Mouse (Mus musculus) embryonic facial prominence, embryonic 11.5 days (tissue): ENCODE results near the gene Mthfd2l. TPM values are rescaled to one million over a fixed set of nuclear protein-coding genes. Genes with fewer than 3 reads are reported as not detected.

Experiments
- ATAC-seq: fragments of 200-750 bp; cut with Nextera tagmentation; replicated peaks from 2 replicates; pipeline ENCODE4 v1.8.0; 2017; ENCODE audit warnings: low read depth; ENCODE audit not compliant: insufficient number of reproducible peaks, low FRiP score, low TSS enrichment
- DNase-seq: peaks from one replicate; pipeline ENCODE4 v3.0.0-alpha.2; 2015; ENCODE audit warnings: low spot score
- H3K27ac ChIP-seq: fragments of 300-500 bp; sonication (generic); replicated peaks from 2 replicates; pipeline ENCODE4 v1.5.1; 2014; ENCODE audit warnings: mild to moderate bottlenecking, low read depth, low read length, control low read depth
- H3K27me3 ChIP-seq: fragments of 300-500 bp; sonication (generic); 2 replicates; pipeline ENCODE4 v1.6.1; 2014; ENCODE audit warnings: mild to moderate bottlenecking, low read length, moderate library complexity, mixed read lengths; ENCODE audit not compliant: control insufficient read depth, insufficient read depth
- H3K36me3 ChIP-seq: fragments of 300-500 bp; sonication (generic); replicated peaks from 2 replicates; pipeline ENCODE4 v1.6.1; 2014; ENCODE audit warnings: low read depth, mild to moderate bottlenecking, low read length, moderate library complexity, mixed read lengths; ENCODE audit not compliant: control insufficient read depth, insufficient read depth
- H3K4me1 ChIP-seq: fragments of 300-500 bp; sonication (generic); 2 replicates; pipeline ENCODE4 v1.6.1; 2014; ENCODE audit warnings: low read length, mixed read lengths; ENCODE audit not compliant: control insufficient read depth, insufficient read depth
- H3K4me2 ChIP-seq: fragments of 300-500 bp; sonication (generic); 2 replicates; pipeline ENCODE4 v1.6.1; 2014; ENCODE audit warnings: low read depth, mild to moderate bottlenecking, control low read depth, low read length, moderate library complexity
- H3K4me3 ChIP-seq: fragments of 300-500 bp; sonication (generic); 2 replicates; pipeline ENCODE4 v1.5.1; 2014; ENCODE audit warnings: low read depth, low read length, control low read depth
- H3K9ac ChIP-seq: fragments of 300-500 bp; sonication (generic); replicated peaks from 2 replicates; pipeline ENCODE4 v1.6.1; 2014; ENCODE audit warnings: mild to moderate bottlenecking, control low read depth, low read length
- H3K9me3 ChIP-seq: fragments of 300-500 bp; sonication (generic); replicated peaks from 2 replicates; pipeline ENCODE4 v1.6.1; 2016; ENCODE audit warnings: mild to moderate bottlenecking, low read length, inconsistent platforms, mixed read lengths; ENCODE audit not compliant: control insufficient read depth
- WGBS: fragments of 180-500 bp; shearing (Covaris S2); extraction: QIAGEN DNeasy Blood & Tissue Kit; methylation state at CpG from one replicate; pipeline ENCODE4 v1.1.7; 2014; 5-methylcytosine and 5-hydroxymethylcytosine counted together
- polyA plus RNA-seq: library from polyadenylated mRNA; unstranded; fragments of >200 nt; fragmentation: Nextera tagmentation; extraction: Ambion mirVana; gene quantifications from 2 replicates; pipeline ENCODE4 v1.2.1, GENCODE M21; 2014

The Mthfd2l gene
- 80.7 and 102 TPM in 2 replicates for polyA plus RNA-seq

- peak within 1 kb of the TSS; percentile 98 for H3K27ac ChIP-seq
- peak; percentile 99 for ATAC-seq
- WGBS = under 1% methylated on average over 62 of the region's 79 CpGs
- no peaks in the 10 kb centered on the region for H3K4me1 ChIP-seq
- H3K27me3 ChIP-seq = no peaks in the 10 kb centered on the region
- no peaks in the 10 kb centered on the region for H3K9me3 ChIP-seq
- H3K4me2 ChIP-seq = peak within 1 kb of the TSS; percentile 52
- peak; percentile 93 for DNase-seq
- H3K36me3 ChIP-seq = no peaks in the 10 kb centered on the region
- peak within 1 kb of the TSS; percentile 74 for H3K4me3 ChIP-seq
- H3K9ac ChIP-seq = peak within 1 kb of the TSS; percentile 97
These were observed at the start of gene Mthfd2l for GRCm38 (mm10) chr5:90930971-90931851. Mthfd2l (plus strand) TSS chr5:90931117.

- WGBS = 85% methylated on average over 5 of the region's 5 CpGs
- no peak overlapping the region for H3K4me3 ChIP-seq
- no peak overlapping the region for H3K9ac ChIP-seq
- no peaks in the 10 kb centered on the region; the same call in 1 of the 2 replicates for H3K4me1 ChIP-seq
- no peak overlapping the region for H3K27ac ChIP-seq
- DNase-seq (no peak), ATAC-seq (no peak)
- no peaks in the 10 kb centered on the region for H3K36me3 ChIP-seq
- H3K9me3 ChIP-seq = no peaks in the 10 kb centered on the region
- H3K4me2 ChIP-seq = no peak overlapping the region
- no peaks in the 10 kb centered on the region for H3K27me3 ChIP-seq
These were observed 49.2 kb upstream of the Mthfd2l start for GRCm38 (mm10) chr5:90881682-90882081.

GRCm38 (mm10) chr5:90882146-90882545 lies 48.8 kb upstream of the Mthfd2l start:
- no peaks in the 10 kb centered on the region for H3K9me3 ChIP-seq
- DNase-seq (no peak), ATAC-seq (no peak)
- H3K36me3 ChIP-seq = no peaks in the 10 kb centered on the region
- no peak overlapping the region for H3K4me3 ChIP-seq
- no peak overlapping the region for H3K27ac ChIP-seq
- WGBS = 85% methylated on average over 5 of the region's 5 CpGs
- no peak overlapping the region for H3K4me2 ChIP-seq
- H3K9ac ChIP-seq = no peak overlapping the region
- H3K4me1 ChIP-seq = no peaks in the 10 kb centered on the region
- H3K27me3 ChIP-seq = no peaks in the 10 kb centered on the region

- no peaks in the 10 kb centered on the region for H3K9me3 ChIP-seq
- no peak for DNase-seq
- H3K36me3 ChIP-seq = no peaks in the 10 kb centered on the region
- no peak overlapping the region for H3K27ac ChIP-seq
- 76% methylated on average over 2 of the region's 2 CpGs for WGBS
- H3K4me2 ChIP-seq = no peak overlapping the region
- H3K9ac ChIP-seq = no peak overlapping the region
- H3K4me1 ChIP-seq = no peaks in the 10 kb centered on the region
- no peak overlapping the region for H3K4me3 ChIP-seq
- ATAC-seq = no peak
- H3K27me3 ChIP-seq = no peaks in the 10 kb centered on the region
These were observed 46.2 kb upstream of the Mthfd2l start for GRCm38 (mm10) chr5:90884628-90885242.

GRCm38 (mm10) chr5:90888661-90889060 lies 42.3 kb upstream of the Mthfd2l start:
- ATAC-seq (no peak), DNase-seq (no peak)
- no peaks in the 10 kb centered on the region for H3K27me3 ChIP-seq
- 80% methylated on average over 5 of the region's 5 CpGs for WGBS
- no peaks in the 10 kb centered on the region for H3K9me3 ChIP-seq
- H3K4me3 ChIP-seq = no peak overlapping the region
- H3K9ac ChIP-seq = no peak overlapping the region
- no peak overlapping the region for H3K4me2 ChIP-seq
- no peak overlapping the region for H3K27ac ChIP-seq
- no peaks in the 10 kb centered on the region for H3K36me3 ChIP-seq
- H3K4me1 ChIP-seq = no peaks in the 10 kb centered on the region

GRCm38 (mm10) chr5:90890519-90891463 lies 40.1 kb upstream of the Mthfd2l start, which contains the start of gene Cxcl1:
Cxcl1 (plus strand) TSS chr5:90891241.
- Histone ChIP-seq H3K9ac (peak within 1 kb of the TSS; percentile 45), H3K9me3 (no peaks in the 10 kb centered on the region), H3K4me1 (no peaks in the 10 kb centered on the region), H3K27ac (no peak within 1 kb of the TSS), H3K4me2 (peak within 1 kb of the TSS; percentile 86), H3K27me3 (no peaks in the 10 kb centered on the region), H3K4me3 (peak within 1 kb of the TSS; percentile 41), H3K36me3 (no peaks in the 10 kb centered on the region)
- WGBS = 5% methylated on average over 29 of the region's 30 CpGs
- peak; percentile 78 for ATAC-seq
- peak; percentile 67 for DNase-seq

GRCm38 (mm10) chr5:90891464-90891813 lies 39.5 kb upstream of the Mthfd2l start:
- DNase-seq (no peak), ATAC-seq (0 out of 2 replicates have a peak, but pooled peaks have one; percentile 12)

More at GRCm38 (mm10) chr5:90891464-90891813, 39.5 kb upstream of the Mthfd2l start:
- Histone ChIP-seq H3K27ac (no peak overlapping the region), H3K27me3 (no peaks in the 10 kb centered on the region), H3K9ac (peak overlapping the region; percentile 45), H3K4me1 (no peaks in the 10 kb centered on the region), H3K9me3 (no peaks in the 10 kb centered on the region), H3K4me2 (peak overlapping the region; percentile 86), H3K36me3 (no peaks in the 10 kb centered on the region), H3K4me3 (peak overlapping the region; percentile 41)
- WGBS = 26% methylated on average over 10 of the region's 10 CpGs
